Mouse (Mus musculus): ENCODE measurements around the gene Zgpat. TPM values are rescaled to one million over a fixed set of nuclear protein-coding genes. Genes with fewer than 3 reads are reported as not detected.

The Zgpat gene
- polyA plus RNA-seq, 1 experiment from 2014 or later = 39.4 TPM

DNA sequence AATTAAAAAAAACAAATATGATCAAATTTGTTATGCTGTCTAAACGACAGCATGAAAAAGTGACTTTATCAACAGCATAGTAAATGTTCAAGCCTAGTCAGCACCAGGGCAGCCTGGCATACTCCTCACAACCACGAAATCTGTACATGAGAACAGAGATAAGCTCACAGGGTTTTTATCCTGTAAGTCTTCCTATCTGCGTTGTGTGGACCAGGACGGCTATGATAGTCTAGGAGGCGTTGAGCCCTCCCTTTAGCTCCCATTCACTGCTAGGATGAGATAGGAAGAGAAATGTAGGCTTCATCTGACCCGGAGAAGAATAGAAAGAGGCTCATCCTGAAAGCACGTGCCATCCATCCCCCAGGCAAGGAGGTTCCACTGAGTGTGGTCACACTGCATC lies 54.6 kb downstream of the Zgpat start:
- Histone ChIP-seq H3K27ac (ENCODE audit: low read length) (no peak overlapping the region), H3K9me3 (ENCODE audit: control insufficient read depth, low read length) (no peaks in the 10 kb centered on the region), H3K4me1 (replicated peaks; ENCODE audit: control insufficient read depth, insufficient read depth, low read length) (no peaks in the 10 kb centered on the region), H3K4me2 (ENCODE audit: low read depth, low read length) (no peak overlapping the region), H3K9ac (ENCODE audit: low read length) (no peak overlapping the region), H3K36me3 (ENCODE audit: control insufficient read depth, insufficient read depth, low read length) (peaks cover 5% of the 10 kb centered on the region), H3K27me3 (ENCODE audit: control insufficient read depth, insufficient read depth, low read depth, low read length) (no peaks in the 10 kb centered on the region), H3K4me3 (ENCODE audit: low read length) (no peak overlapping the region)
- ATAC-seq (ENCODE audit: low read depth) = no peak
- WGBS = 67% methylated on average over 7 of the region's 7 CpGs

GRCm38 (mm10) chr2:181420426-181420825 lies 55.7 kb downstream of the Zgpat start:
- Histone ChIP-seq H3K9ac (ENCODE audit: low read length) (no peak overlapping the region), H3K27ac (ENCODE audit: low read length) (no peak overlapping the region), H3K4me3 (ENCODE audit: low read length) (no peak overlapping the region), H3K27me3 (ENCODE audit: control insufficient read depth, insufficient read depth, low read depth, low read length) (no peaks in the 10 kb centered on the region), H3K36me3 (ENCODE audit: control insufficient read depth, insufficient read depth, low read length) (peaks cover 5% of the 10 kb centered on the region), H3K4me2 (ENCODE audit: low read depth, low read length) (no peak overlapping the region), H3K9me3 (ENCODE audit: control insufficient read depth, low read length) (no peaks in the 10 kb centered on the region), H3K4me1 (replicated peaks; ENCODE audit: control insufficient read depth, insufficient read depth, low read length) (no peaks in the 10 kb centered on the region)
- no peak for ATAC-seq (ENCODE audit: low read depth)
- 48% methylated on average over 4 of the region's 4 CpGs for WGBS

DNA sequence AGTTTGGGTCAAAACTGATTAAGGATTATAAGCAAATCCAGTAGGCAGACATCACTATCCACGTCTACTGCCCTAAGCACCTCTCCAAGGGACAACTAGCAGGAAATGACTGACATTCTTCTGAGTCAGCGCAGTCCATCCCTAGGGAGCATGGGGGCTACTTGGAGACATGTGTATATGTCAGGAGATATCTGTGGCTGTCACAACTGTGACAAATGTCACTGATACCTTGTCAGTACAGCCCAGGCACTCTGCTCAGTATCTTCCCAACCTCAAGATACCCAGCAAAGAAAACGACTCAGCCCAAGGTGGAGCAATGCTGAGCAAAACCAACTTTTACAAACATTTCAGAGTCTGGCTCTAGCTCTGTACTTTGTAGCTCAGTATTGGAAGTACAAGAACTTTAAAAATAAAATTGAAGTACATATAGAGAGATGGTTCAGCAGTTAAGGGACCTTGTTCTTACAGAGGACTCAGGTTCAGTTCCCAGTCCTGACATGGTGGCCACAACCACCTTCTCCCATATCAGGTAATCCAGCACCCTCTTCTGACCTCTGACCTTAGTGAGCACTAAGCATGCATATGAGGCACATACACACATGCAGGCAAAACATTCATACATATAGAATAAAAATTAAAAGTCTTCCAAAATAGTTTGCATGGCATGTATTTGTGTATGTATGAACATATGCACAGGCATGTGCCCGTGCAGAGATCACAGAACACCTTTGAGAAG lies 56.3 kb downstream of the Zgpat start:
- H3K9ac ChIP-seq (ENCODE audit: low read length) = no peak overlapping the region
- no peaks in the 10 kb centered on the region for H3K9me3 ChIP-seq (ENCODE audit: control insufficient read depth, low read length)
- H3K4me1 ChIP-seq (replicated peaks; ENCODE audit: control insufficient read depth, insufficient read depth, low read length) = no peaks in the 10 kb centered on the region
- no peak overlapping the region for H3K27ac ChIP-seq (ENCODE audit: low read length)
- H3K36me3 ChIP-seq (ENCODE audit: control insufficient read depth, insufficient read depth, low read length) = peaks cover 5% of the 10 kb centered on the region
- H3K4me2 ChIP-seq (ENCODE audit: low read depth, low read length) = no peak overlapping the region
- H3K4me3 ChIP-seq (ENCODE audit: low read length) = no peak overlapping the region
- no peak for ATAC-seq (ENCODE audit: low read depth)
- 50% methylated on average over 4 of the region's 4 CpGs for WGBS
- H3K27me3 ChIP-seq (ENCODE audit: control insufficient read depth, insufficient read depth, low read depth, low read length) = no peaks in the 10 kb centered on the region

DNA sequence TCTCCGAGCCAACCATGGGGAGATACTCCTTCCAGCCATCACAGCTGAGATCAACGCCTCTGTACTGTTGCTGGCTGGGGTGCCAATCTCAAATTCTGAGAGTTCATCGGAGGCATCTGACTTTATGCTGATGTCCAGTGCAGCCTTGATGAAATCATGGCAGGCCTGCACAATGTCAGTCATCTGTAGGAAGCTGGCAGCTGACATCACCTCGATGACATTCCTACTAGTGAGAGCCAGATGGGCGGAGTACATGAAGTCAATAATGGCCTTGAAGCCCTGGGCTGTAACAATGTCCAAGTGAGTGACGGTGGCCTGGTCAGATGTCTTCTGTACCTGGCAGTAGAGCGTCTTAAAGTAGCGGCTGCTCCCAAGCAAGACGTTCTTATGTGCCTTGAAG lies 59.1 kb downstream of the Zgpat start:
- 87% methylated on average over 9 of the region's 9 CpGs for WGBS
- Histone ChIP-seq H3K27ac (ENCODE audit: low read length) (no peak overlapping the region), H3K4me1 (replicated peaks; ENCODE audit: control insufficient read depth, insufficient read depth, low read length) (no peaks in the 10 kb centered on the region), H3K27me3 (ENCODE audit: control insufficient read depth, insufficient read depth, low read depth, low read length) (no peaks in the 10 kb centered on the region), H3K4me2 (ENCODE audit: low read depth, low read length) (no peak overlapping the region), H3K36me3 (ENCODE audit: control insufficient read depth, insufficient read depth, low read length) (peaks cover 5% of the 10 kb centered on the region), H3K9me3 (ENCODE audit: control insufficient read depth, low read length) (no peaks in the 10 kb centered on the region), H3K9ac (ENCODE audit: low read length) (no peak overlapping the region), H3K4me3 (ENCODE audit: low read length) (no peak overlapping the region)
- no peak for ATAC-seq (ENCODE audit: low read depth)

Other genes with a start within 250 kb of the Zgpat start
- 0.10 and 0.29 TPM in 2 replicates for gene Kcnq2, start 229.6 kb upstream of the Zgpat start, polyA plus RNA-seq (2015; fragmentation: Nextera tagmentation; extraction: Ambion mirVana)
- gene Eef1a2, start 207.9 kb upstream of the Zgpat start, polyA plus RNA-seq (2015; fragmentation: Nextera tagmentation; extraction: Ambion mirVana) = 0.16 and 0.20 TPM in 2 replicates
- 292 and 303 TPM in 2 replicates for gene Ppdpf, start 177.7 kb upstream of the Zgpat start, polyA plus RNA-seq (2015; fragmentation: Nextera tagmentation; extraction: Ambion mirVana)
- gene Ptk6, start 162.1 kb upstream of the Zgpat start, polyA plus RNA-seq (2015; fragmentation: Nextera tagmentation; extraction: Ambion mirVana) = 0.04 and 0.05 TPM in 2 replicates
- gene Srms, start 151.7 kb upstream of the Zgpat start, polyA plus RNA-seq (2015; fragmentation: Nextera tagmentation; extraction: Ambion mirVana) = 0.34 and 0.58 TPM in 2 replicates
- 0.35 and 0.43 TPM in 2 replicates for gene Fndc11, start 144.9 kb upstream of the Zgpat start, polyA plus RNA-seq (2015; fragmentation: Nextera tagmentation; extraction: Ambion mirVana)
- gene Helz2, start 122.9 kb upstream of the Zgpat start, polyA plus RNA-seq (2015; fragmentation: Nextera tagmentation; extraction: Ambion mirVana) = 3.0 and 3.4 TPM in 2 replicates
- gene Gmeb2, start 76.9 kb upstream of the Zgpat start, polyA plus RNA-seq (2015; fragmentation: Nextera tagmentation; extraction: Ambion mirVana) = 14.3 and 15.9 TPM in 2 replicates
- 4.8 and 9.3 TPM in 2 replicates for gene Stmn3, start 50.4 kb upstream of the Zgpat start, polyA plus RNA-seq (2015; fragmentation: Nextera tagmentation; extraction: Ambion mirVana)
- gene Rtel1, start 45.2 kb upstream of the Zgpat start, polyA plus RNA-seq (2015; fragmentation: Nextera tagmentation; extraction: Ambion mirVana) = 47.2 and 47.8 TPM in 2 replicates
- 60.8 and 62.0 TPM in 2 replicates for gene Arfrp1, start 476 bp downstream of the Zgpat start, polyA plus RNA-seq (2015; fragmentation: Nextera tagmentation; extraction: Ambion mirVana)
- 20.7 and 24.0 TPM in 2 replicates for gene Lime1, start 15.2 kb downstream of the Zgpat start, polyA plus RNA-seq (2015; fragmentation: Nextera tagmentation; extraction: Ambion mirVana)
- 15.2 and 15.4 TPM in 2 replicates for gene Zbtb46, start 94.5 kb downstream of the Zgpat start, polyA plus RNA-seq (2015; fragmentation: Nextera tagmentation; extraction: Ambion mirVana)
- 0.14 and 0.35 TPM in 2 replicates for gene Abhd16b, start 128.3 kb downstream of the Zgpat start, polyA plus RNA-seq (2015; fragmentation: Nextera tagmentation; extraction: Ambion mirVana)
- 167 and 169 TPM in 2 replicates for gene Tpd52l2, start 132.2 kb downstream of the Zgpat start, polyA plus RNA-seq (2015; fragmentation: Nextera tagmentation; extraction: Ambion mirVana)
- gene Dnajc5, start 155.6 kb downstream of the Zgpat start, polyA plus RNA-seq (2015; fragmentation: Nextera tagmentation; extraction: Ambion mirVana) = 82.0 and 82.1 TPM in 2 replicates
- gene Uckl1, start 220.0 kb downstream of the Zgpat start, polyA plus RNA-seq (2015; fragmentation: Nextera tagmentation; extraction: Ambion mirVana) = 49.1 and 54.6 TPM in 2 replicates
- gene Prpf6, start 226.9 kb downstream of the Zgpat start, polyA plus RNA-seq (2015; fragmentation: Nextera tagmentation; extraction: Ambion mirVana) = 59.1 and 59.3 TPM in 2 replicates
- 34.9 and 37.2 TPM in 2 replicates for gene Zfp512b, start 227.9 kb downstream of the Zgpat start, polyA plus RNA-seq (2015; fragmentation: Nextera tagmentation; extraction: Ambion mirVana)
- 30.1 and 31.0 TPM in 2 replicates for gene Samd10, start 234.3 kb downstream of the Zgpat start, polyA plus RNA-seq (2015; fragmentation: Nextera tagmentation; extraction: Ambion mirVana)

All from lung, embryonic 16.5 days (tissue).